Mouse (Mus musculus): ENCODE measurements at regions not wholly inside any gene's neighbourhood (a gene's known extent, or its start where the extent isn't known, plus 50 kb on each side); places are given as distances from the start of the nearest gene placed in this dataset.

DNA sequence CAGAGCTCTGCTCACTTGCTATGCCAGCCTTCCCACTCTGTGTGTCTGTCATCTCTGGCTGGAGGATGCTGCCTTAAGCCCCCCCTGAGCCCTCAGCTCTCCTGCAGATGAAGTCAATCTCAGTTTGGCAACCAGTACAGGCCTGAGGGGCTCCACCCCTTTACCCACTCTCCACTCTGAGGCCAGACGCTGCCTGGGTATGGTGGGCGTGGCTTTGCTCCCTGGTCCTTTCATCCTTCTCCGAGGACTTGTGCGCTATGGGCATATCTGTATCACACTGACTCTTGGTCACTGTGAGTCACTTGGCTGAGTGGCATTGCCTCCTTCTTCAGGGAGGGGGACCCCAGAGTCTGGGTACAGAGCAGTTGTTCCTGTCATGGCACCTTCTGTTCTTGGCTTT is 94.3 kb upstream of the Ptpn1 start:
- TF ChIP-seq CTCF (IDR thresholded peaks at IDR 0.05; ENCODE audit: control insufficient read depth, insufficient read depth, insufficient read length) (no peak), USF1 (IDR thresholded peaks at IDR 0.05; ENCODE audit: low read depth) (no peak), MAX (IDR thresholded peaks at IDR 0.05) (no peak), MYOD1 (IDR thresholded peaks at IDR 0.05; ENCODE audit: control insufficient read depth, insufficient read length, low read depth) (no peak)

Data from C2C12 (cell line).